Mouse (Mus musculus) C2C12 (cell line): ENCODE data around the gene Furin.

Experiments
- CTCF ChIP-seq: IDR thresholded peaks from one replicate; pipeline ENCODE4 v1.5.1; 2011; ENCODE audit not compliant: control insufficient read depth, insufficient read depth, insufficient read length
- MAX ChIP-seq: IDR thresholded peaks from one replicate; pipeline ENCODE4 v1.6.1; 2011; ENCODE audit warnings: mild to moderate bottlenecking, control low read depth
- MYOD1 ChIP-seq: IDR thresholded peaks from one replicate; pipeline ENCODE4 v1.6.1; 2011; ENCODE audit warnings: low read depth; ENCODE audit not compliant: control insufficient read depth, insufficient read length
- MYOG ChIP-seq: IDR thresholded peaks from one replicate; pipeline ENCODE4 v1.6.1; 2011; ENCODE audit not compliant: control insufficient read depth, insufficient read length; ENCODE audit errors: extremely low read depth
- USF1 ChIP-seq: IDR thresholded peaks from one replicate; pipeline ENCODE4 v1.6.1; 2011; ENCODE audit warnings: low read depth, mild to moderate bottlenecking, control low read depth, moderate library complexity

DNA sequence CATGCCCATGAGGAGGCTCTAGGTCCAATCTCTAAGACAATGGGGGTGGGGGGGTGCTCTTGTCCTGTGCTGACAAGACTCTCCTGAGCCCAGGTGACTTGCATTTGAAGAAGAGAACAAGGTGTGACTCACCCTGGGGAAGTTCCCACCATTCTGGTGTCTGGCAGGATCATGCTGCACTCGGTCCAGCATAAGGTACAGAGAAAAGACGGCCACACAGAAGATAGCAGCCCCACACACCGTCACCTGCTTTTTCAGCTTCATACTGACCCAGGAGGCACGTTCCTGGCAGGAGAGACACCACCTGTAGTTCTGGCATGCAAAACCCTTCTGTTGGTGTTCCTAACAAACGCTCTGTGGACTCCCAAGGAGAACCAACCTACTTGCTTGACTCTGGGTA lies 35.8 kb downstream of the Furin start:
- no peak for TF ChIP-seq CTCF
- TF ChIP-seq MYOD1: no peak
- TF ChIP-seq MAX: no peak
- no peak for TF ChIP-seq MYOG
- no peak for TF ChIP-seq USF1
